Mouse (Mus musculus): ENCODE results near the gene Rhox12. TPM values are rescaled to one million over a fixed set of nuclear protein-coding genes. Genes with fewer than 3 reads are reported as not detected.

Gene Rhox12
- polyA plus RNA-seq (2015; fragmentation: Nextera tagmentation; extraction: Ambion mirVana), result not detected in 2 replicates

DNA sequence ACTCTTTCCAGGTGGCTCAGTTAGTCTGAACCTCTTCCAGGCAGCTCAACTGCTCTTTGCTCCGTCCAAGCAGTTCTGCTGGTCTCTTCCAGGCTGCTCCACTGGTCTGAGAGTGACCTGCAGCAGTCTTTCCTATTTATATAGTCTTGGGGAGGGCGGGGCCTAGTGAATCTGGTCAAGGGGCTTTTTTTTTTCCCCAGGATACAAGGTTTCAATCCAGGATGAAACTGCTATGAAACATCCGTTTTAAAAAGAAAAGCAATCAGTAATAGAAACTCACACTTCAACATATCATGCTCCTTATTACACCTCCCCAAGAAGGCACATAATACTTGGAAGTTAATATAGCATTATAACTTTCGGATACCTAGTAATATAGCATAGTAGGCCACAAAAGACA is at the start of gene Rhox12:
Gene Rhox12 (minus strand): TSS at position 101 of the 400 bp plus-strand sequence.
- Histone ChIP-seq H3K4me3 (replicated peaks) (no peak within 1 kb of the TSS), H3K4me1 (no peaks in the 10 kb centered on the region), H3K9ac (no peak within 1 kb of the TSS), H3K36me3 (no peaks in the 10 kb centered on the region), H3K4me2 (no peak within 1 kb of the TSS), H3K27me3 (no peaks in the 10 kb centered on the region), H3K9me3 (replicated peaks) (no peaks in the 10 kb centered on the region), H3K27ac (no peak within 1 kb of the TSS)
- WGBS, result 73% methylated on average over 4 of the region's 4 CpGs
- no peak for ATAC-seq (replicated peaks; ENCODE audit: low FRiP score)

DNA sequence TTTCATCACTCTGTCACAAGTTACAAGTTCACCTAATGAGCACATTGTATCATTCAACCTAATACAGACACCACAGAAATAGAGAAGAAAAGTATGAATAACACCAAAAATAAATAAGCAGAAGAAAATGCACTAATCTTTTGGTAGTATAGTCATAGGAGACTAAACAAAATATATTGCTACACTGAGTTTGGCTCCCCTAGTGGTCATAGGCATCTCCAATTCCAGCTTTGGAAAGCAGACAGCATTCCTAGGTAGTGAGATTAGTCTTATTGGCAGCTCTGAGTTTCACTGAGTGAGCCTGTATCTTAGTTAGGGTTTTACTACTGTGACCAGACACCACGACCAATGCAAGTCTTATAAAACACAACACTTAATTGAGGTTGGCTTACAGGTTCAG is 48.4 kb upstream of the Rhox12 start:
- WGBS, result 69% methylated on average over 1 of the region's 1 CpGs
- no peak for ATAC-seq (replicated peaks; ENCODE audit: low FRiP score)

DNA sequence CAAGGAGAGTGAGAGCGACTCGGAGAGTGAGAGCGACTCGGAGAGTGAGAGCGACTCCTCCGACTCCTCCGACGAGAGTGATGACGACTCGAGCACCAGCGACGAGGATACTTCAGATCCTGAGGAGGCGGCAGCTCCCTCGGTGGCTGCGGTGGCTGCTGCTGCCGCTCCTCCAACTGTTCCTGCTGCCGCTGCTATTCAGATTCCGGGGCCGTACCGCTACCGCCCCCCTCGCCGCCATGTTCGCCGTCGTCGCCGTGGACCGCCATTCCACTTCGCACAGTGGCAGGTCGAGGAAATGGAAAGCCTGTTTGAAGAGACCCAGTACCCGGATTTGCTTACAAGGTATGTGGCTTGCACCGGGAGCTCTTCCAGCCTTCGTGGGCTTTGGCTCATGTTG is 10.8 kb upstream of the Rhox12 start:
- no peak overlapping the region for H3K4me2 ChIP-seq
- no peak for ATAC-seq (replicated peaks; ENCODE audit: low FRiP score)
- H3K9ac ChIP-seq, result no peak overlapping the region
- H3K36me3 ChIP-seq, result no peaks in the 10 kb centered on the region
- H3K4me3 ChIP-seq (replicated peaks), result no peak overlapping the region
- 90% methylated on average over 31 of the region's 34 CpGs for WGBS
- H3K27me3 ChIP-seq, result no peaks in the 10 kb centered on the region
- no peak overlapping the region for H3K27ac ChIP-seq
- H3K9me3 ChIP-seq (replicated peaks), result 0 out of 2 replicates have a peak, but pooled peaks cover 4% of the 10 kb centered on the region
- H3K4me1 ChIP-seq, result no peaks in the 10 kb centered on the region

More for the DNA sequence above, 48.4 kb upstream of the Rhox12 start:
- H3K9ac ChIP-seq, result no peak overlapping the region
- H3K4me2 ChIP-seq, result no peak overlapping the region
- no peak overlapping the region for H3K27ac ChIP-seq
- no peaks in the 10 kb centered on the region for H3K36me3 ChIP-seq
- H3K9me3 ChIP-seq (replicated peaks), result no peaks in the 10 kb centered on the region
- no peaks in the 10 kb centered on the region for H3K27me3 ChIP-seq
- no peak overlapping the region for H3K4me3 ChIP-seq (replicated peaks)
- H3K4me1 ChIP-seq, result no peaks in the 10 kb centered on the region

DNA sequence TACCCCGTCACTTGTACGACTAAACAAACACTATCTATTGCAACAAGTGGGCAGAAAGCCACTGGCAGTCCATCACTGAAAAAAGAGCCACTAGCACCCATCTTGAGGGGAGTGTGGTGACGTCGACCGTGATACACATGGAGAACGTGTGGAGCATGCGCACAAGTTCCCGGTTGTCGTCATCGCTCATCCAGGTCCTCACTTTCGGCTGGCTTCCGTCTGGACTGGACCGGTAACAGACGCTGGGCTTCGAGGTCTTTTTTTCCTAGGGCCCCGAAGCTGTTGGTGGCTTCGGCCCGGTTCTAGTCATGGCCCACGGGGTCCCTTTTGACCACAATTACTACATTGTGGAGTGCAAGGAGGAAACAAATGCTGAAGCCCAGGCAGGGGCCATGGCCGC is 10.3 kb upstream of the Rhox12 start, which contains the start of gene Rhox13:
Gene Rhox13 (plus strand): TSS at position 238 of the 400 bp plus-strand sequence.
- no peaks in the 10 kb centered on the region for H3K4me1 ChIP-seq
- H3K4me2 ChIP-seq, result no peak within 1 kb of the TSS
- H3K4me3 ChIP-seq (replicated peaks), result no peak within 1 kb of the TSS
- no peaks in the 10 kb centered on the region for H3K27me3 ChIP-seq
- ATAC-seq (replicated peaks; ENCODE audit: low FRiP score), result no peak
- 0 out of 2 replicates have a peak, but pooled peaks cover 4% of the 10 kb centered on the region for H3K9me3 ChIP-seq (replicated peaks)
- no peak within 1 kb of the TSS for H3K27ac ChIP-seq
- WGBS, result 95% methylated on average over 20 of the region's 20 CpGs
- no peaks in the 10 kb centered on the region for H3K36me3 ChIP-seq
- no peak within 1 kb of the TSS for H3K9ac ChIP-seq

DNA sequence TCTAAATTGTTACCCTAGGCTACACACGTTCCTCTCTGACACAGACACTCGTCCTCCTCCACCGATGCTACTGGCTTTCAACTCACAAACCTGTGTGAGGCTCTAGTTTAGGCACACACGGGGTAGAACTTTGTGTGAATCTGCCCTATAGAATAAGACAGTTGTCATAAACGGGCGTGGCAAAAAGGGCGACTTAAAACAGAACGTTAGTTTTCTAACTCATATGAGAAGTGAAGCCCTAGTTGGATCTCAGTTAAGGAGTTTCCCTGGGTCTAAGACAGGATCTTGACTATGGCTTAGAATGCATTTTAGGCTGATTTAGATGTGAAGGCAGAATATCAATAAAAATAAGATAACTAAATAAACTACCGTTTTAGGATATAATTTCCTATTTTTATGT is 25.7 kb downstream of the Rhox12 start, which contains the start of gene Rhox11:
Gene Rhox11 (minus strand): TSS at position 101 of the 400 bp plus-strand sequence.
- Histone ChIP-seq H3K27me3 (no peaks in the 10 kb centered on the region), H3K4me3 (replicated peaks) (no peak within 1 kb of the TSS), H3K4me2 (no peak within 1 kb of the TSS), H3K9ac (no peak within 1 kb of the TSS), H3K9me3 (replicated peaks) (no peaks in the 10 kb centered on the region), H3K27ac (no peak within 1 kb of the TSS), H3K36me3 (no peaks in the 10 kb centered on the region), H3K4me1 (no peaks in the 10 kb centered on the region)
- WGBS, result 89% methylated on average over 9 of the region's 9 CpGs
- ATAC-seq (replicated peaks; ENCODE audit: low FRiP score), result no peak

DNA sequence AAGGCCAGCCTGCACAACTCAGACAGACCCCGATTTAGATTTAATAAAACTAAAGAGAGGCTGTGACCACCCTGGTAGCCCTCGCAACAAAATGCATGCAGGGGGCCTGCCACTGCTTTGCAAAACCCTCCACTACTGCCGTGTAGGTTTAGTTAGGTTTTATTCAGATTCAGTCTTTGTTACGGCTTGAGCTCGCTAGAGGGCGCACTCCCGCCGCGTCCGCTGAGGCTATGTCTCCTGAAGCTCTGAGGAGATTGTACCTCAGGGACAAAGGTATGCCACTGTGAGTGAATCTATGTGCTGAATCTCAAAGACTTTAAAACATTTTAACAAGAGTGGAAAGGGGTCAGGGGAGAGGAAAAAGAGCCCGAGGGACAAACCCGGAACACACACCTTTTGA is 26.5 kb downstream of the Rhox12 start:
- Histone ChIP-seq H3K4me3 (replicated peaks) (no peak overlapping the region), H3K4me2 (no peak overlapping the region), H3K27ac (no peak overlapping the region), H3K27me3 (no peaks in the 10 kb centered on the region), H3K4me1 (no peaks in the 10 kb centered on the region), H3K36me3 (no peaks in the 10 kb centered on the region), H3K9ac (no peak overlapping the region), H3K9me3 (replicated peaks) (no peaks in the 10 kb centered on the region)
- ATAC-seq (replicated peaks; ENCODE audit: low FRiP score), result no peak
- 22% methylated on average over 12 of the region's 12 CpGs for WGBS

DNA sequence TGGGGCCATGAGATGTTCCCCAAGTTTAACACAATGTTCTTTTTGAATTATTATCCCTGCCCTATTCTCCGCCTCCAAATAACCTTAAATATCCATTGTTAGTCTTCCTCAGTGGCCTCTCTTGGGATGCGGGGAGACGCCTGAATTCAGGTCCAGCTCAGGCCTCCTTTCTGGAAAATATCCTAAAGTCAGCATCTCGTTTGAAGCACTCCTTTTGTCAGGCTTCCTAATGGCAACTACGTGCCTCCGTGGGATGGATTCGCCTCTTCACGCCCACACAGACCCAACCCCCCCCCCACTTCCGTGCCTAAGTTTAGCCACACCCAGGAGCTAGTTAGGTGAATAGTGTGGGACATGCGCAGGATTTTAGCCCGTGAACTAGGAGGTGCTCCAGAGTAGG is 44.5 kb downstream of the Rhox12 start, which contains the start of gene Rhox10:
Gene Rhox10 (plus strand): TSS at position 301 of the 400 bp plus-strand sequence.
- ATAC-seq (replicated peaks; ENCODE audit: low FRiP score), result no peak
- no peak within 1 kb of the TSS for H3K4me2 ChIP-seq
- H3K9me3 ChIP-seq (replicated peaks), result no peaks in the 10 kb centered on the region
- no peak within 1 kb of the TSS for H3K9ac ChIP-seq
- 85% methylated on average over 11 of the region's 11 CpGs for WGBS
- H3K36me3 ChIP-seq, result no peaks in the 10 kb centered on the region
- no peaks in the 10 kb centered on the region for H3K27me3 ChIP-seq
- no peak within 1 kb of the TSS for H3K27ac ChIP-seq
- H3K4me3 ChIP-seq (replicated peaks), result no peak within 1 kb of the TSS
- H3K4me1 ChIP-seq, result no peaks in the 10 kb centered on the region

DNA sequence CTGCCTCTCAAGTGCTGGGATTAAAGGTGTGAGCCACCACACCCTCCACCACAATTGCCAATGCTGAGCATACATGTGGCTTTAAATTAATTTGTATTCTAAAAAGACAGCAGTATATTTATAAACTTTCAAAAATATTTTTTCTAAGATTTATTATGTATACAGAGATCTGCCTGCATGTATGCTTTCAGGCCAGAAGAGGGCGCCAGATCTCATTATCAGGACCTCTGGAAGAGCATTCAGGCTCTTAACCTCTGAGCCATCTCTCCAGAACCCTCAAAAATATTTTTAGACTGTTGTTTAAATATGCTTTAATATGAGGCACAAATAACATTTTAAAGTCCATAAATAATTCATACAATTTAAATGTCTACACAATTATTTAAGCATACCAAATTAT is 49.2 kb downstream of the Rhox12 start:
- ATAC-seq (replicated peaks; ENCODE audit: low FRiP score), result no peak
- H3K27me3 ChIP-seq, result no peaks in the 10 kb centered on the region
- H3K4me3 ChIP-seq (replicated peaks), result no peak overlapping the region
- no peaks in the 10 kb centered on the region for H3K9me3 ChIP-seq (replicated peaks)
- no peak overlapping the region for H3K9ac ChIP-seq
- no peak overlapping the region for H3K27ac ChIP-seq
- no peak overlapping the region for H3K4me2 ChIP-seq
- no peaks in the 10 kb centered on the region for H3K4me1 ChIP-seq
- H3K36me3 ChIP-seq, result no peaks in the 10 kb centered on the region
- WGBS, result 0% methylated on average over 1 of the region's 1 CpGs

Other genes with a start within 250 kb of the Rhox12 start
- not detected in 2 replicates for gene Rhox8, start 232.0 kb downstream of the Rhox12 start, polyA plus RNA-seq (2015; fragmentation: Nextera tagmentation; extraction: Ambion mirVana)
- not detected in 2 replicates for gene Rhox7b, start 213.7 kb downstream of the Rhox12 start, polyA plus RNA-seq (2015; fragmentation: Nextera tagmentation; extraction: Ambion mirVana)
- not detected in 2 replicates for gene Rhox9, start 209.1 kb downstream of the Rhox12 start, polyA plus RNA-seq (2015; fragmentation: Nextera tagmentation; extraction: Ambion mirVana)
- gene Btg1-ps1, start 92.1 kb downstream of the Rhox12 start, polyA plus RNA-seq (2015; fragmentation: Nextera tagmentation; extraction: Ambion mirVana), result not detected in 2 replicates
- gene Btg1-ps2, start 67.8 kb downstream of the Rhox12 start, polyA plus RNA-seq (2015; fragmentation: Nextera tagmentation; extraction: Ambion mirVana), result 0.16 TPM in 1 of 2 replicates, not detected in the other
- gene Rhox10, start 44.4 kb downstream of the Rhox12 start, polyA plus RNA-seq (2015; fragmentation: Nextera tagmentation; extraction: Ambion mirVana), result not detected in 2 replicates
- not detected in 2 replicates for gene Rhox11, start 25.8 kb downstream of the Rhox12 start, polyA plus RNA-seq (2015; fragmentation: Nextera tagmentation; extraction: Ambion mirVana)
- not detected in 2 replicates for gene Rhox13, start 10.3 kb upstream of the Rhox12 start, polyA plus RNA-seq (2015; fragmentation: Nextera tagmentation; extraction: Ambion mirVana)
- 4.0 and 4.7 TPM in 2 replicates for gene Zbtb33, start 78.9 kb upstream of the Rhox12 start, polyA plus RNA-seq (2015; fragmentation: Nextera tagmentation; extraction: Ambion mirVana)
- 26.6 and 29.0 TPM in 2 replicates for gene Tmem255a, start 141.5 kb upstream of the Rhox12 start, polyA plus RNA-seq (2015; fragmentation: Nextera tagmentation; extraction: Ambion mirVana)
- gene Atp1b4, start 205.3 kb upstream of the Rhox12 start, polyA plus RNA-seq (2015; fragmentation: Nextera tagmentation; extraction: Ambion mirVana), result 0.95 and 3.2 TPM in 2 replicates

All from kidney, embryonic 15.5 days (tissue).